Mouse (Mus musculus): ENCODE results near the gene Adgrf5. TPM values are rescaled to one million over a fixed set of nuclear protein-coding genes. Genes with fewer than 3 reads are reported as not detected.

The Adgrf5 gene
- polyA plus RNA-seq, 1 experiment from 2014 or later: 7.1 TPM

- Histone ChIP-seq H3K4me3 (ENCODE audit: low read depth, low read length) (no peak overlapping the region), H3K9me3 (ENCODE audit: control insufficient read depth, low read length) (no peaks in the 10 kb centered on the region), H3K4me1 (replicated peaks; ENCODE audit: control insufficient read depth, insufficient read depth, low read length) (no peaks in the 10 kb centered on the region), H3K36me3 (ENCODE audit: control insufficient read depth, insufficient read depth, low read length) (no peaks in the 10 kb centered on the region), H3K27me3 (ENCODE audit: control insufficient read depth, insufficient read depth, low read length) (no peaks in the 10 kb centered on the region), H3K4me2 (ENCODE audit: low read depth, low read length, severe bottlenecking) (no peak overlapping the region), H3K27ac (ENCODE audit: low read depth, low read length) (no peak overlapping the region), H3K9ac (ENCODE audit: low read length) (no peak overlapping the region)
- 81% methylated on average over 12 of the region's 12 CpGs for WGBS
- DNase-seq (ENCODE audit: low spot score) (peak; percentile 46), ATAC-seq (replicated peaks; ENCODE audit: low FRiP score) (peak; percentile 23; the same call in 1 of the 2 replicates)
These were observed 99.5 kb downstream of the Adgrf5 start for GRCm38 (mm10) chr17:43459737-43460230.

- H3K4me1 ChIP-seq (replicated peaks; ENCODE audit: control insufficient read depth, insufficient read depth, low read length): no peaks in the 10 kb centered on the region
- H3K36me3 ChIP-seq (ENCODE audit: control insufficient read depth, insufficient read depth, low read length): no peaks in the 10 kb centered on the region
- DNase-seq (ENCODE audit: low spot score): peak; percentile 90
- 38% methylated on average over 19 of the region's 19 CpGs for WGBS
- no peak overlapping the region for H3K4me3 ChIP-seq (ENCODE audit: low read depth, low read length)
- no peaks in the 10 kb centered on the region for H3K9me3 ChIP-seq (ENCODE audit: control insufficient read depth, low read length)
- no peak overlapping the region for H3K27ac ChIP-seq (ENCODE audit: low read depth, low read length)
- no peak overlapping the region; the same call in 1 of the 2 replicates for H3K9ac ChIP-seq (ENCODE audit: low read length)
- ATAC-seq (replicated peaks; ENCODE audit: low FRiP score): peak; percentile 92
- 0 out of 2 replicates have a peak overlapping the region, but pooled peaks have one; percentile 18 for H3K4me2 ChIP-seq (ENCODE audit: low read depth, low read length, severe bottlenecking)
- H3K27me3 ChIP-seq (ENCODE audit: control insufficient read depth, insufficient read depth, low read length): no peaks in the 10 kb centered on the region
These were observed 100.3 kb downstream of the Adgrf5 start for GRCm38 (mm10) chr17:43460245-43461181.

- Histone ChIP-seq H3K4me1 (replicated peaks; ENCODE audit: control insufficient read depth, insufficient read depth, low read length) (no peaks in the 10 kb centered on the region), H3K27ac (ENCODE audit: low read depth, low read length) (no peak overlapping the region), H3K27me3 (ENCODE audit: control insufficient read depth, insufficient read depth, low read length) (no peaks in the 10 kb centered on the region), H3K9ac (ENCODE audit: low read length) (no peak overlapping the region), H3K4me3 (ENCODE audit: low read depth, low read length) (no peak overlapping the region), H3K4me2 (ENCODE audit: low read depth, low read length, severe bottlenecking) (no peak overlapping the region), H3K9me3 (ENCODE audit: control insufficient read depth, low read length) (no peaks in the 10 kb centered on the region), H3K36me3 (ENCODE audit: control insufficient read depth, insufficient read depth, low read length) (no peaks in the 10 kb centered on the region)
- WGBS: 60% methylated on average over 3 of the region's 3 CpGs
- DNase-seq (ENCODE audit: low spot score) (no peak), ATAC-seq (replicated peaks; ENCODE audit: low FRiP score) (no peak)
These were observed 109.8 kb downstream of the Adgrf5 start for GRCm38 (mm10) chr17:43470039-43470438.

GRCm38 (mm10) chr17:43472558-43472957 lies 112.3 kb downstream of the Adgrf5 start:
- Histone ChIP-seq H3K27ac (ENCODE audit: low read depth, low read length) (no peak overlapping the region), H3K9me3 (ENCODE audit: control insufficient read depth, low read length) (no peaks in the 10 kb centered on the region), H3K27me3 (ENCODE audit: control insufficient read depth, insufficient read depth, low read length) (no peaks in the 10 kb centered on the region), H3K4me3 (ENCODE audit: low read depth, low read length) (no peak overlapping the region), H3K36me3 (ENCODE audit: control insufficient read depth, insufficient read depth, low read length) (no peaks in the 10 kb centered on the region), H3K4me1 (replicated peaks; ENCODE audit: control insufficient read depth, insufficient read depth, low read length) (no peaks in the 10 kb centered on the region), H3K9ac (ENCODE audit: low read length) (no peak overlapping the region), H3K4me2 (ENCODE audit: low read depth, low read length, severe bottlenecking) (no peak overlapping the region)
- ATAC-seq (replicated peaks; ENCODE audit: low FRiP score) (no peak), DNase-seq (ENCODE audit: low spot score) (no peak)
- WGBS: 84% methylated on average over 4 of the region's 4 CpGs

- Histone ChIP-seq H3K27me3 (ENCODE audit: control insufficient read depth, insufficient read depth, low read length) (no peaks in the 10 kb centered on the region), H3K4me3 (ENCODE audit: low read depth, low read length) (no peak overlapping the region), H3K9ac (ENCODE audit: low read length) (no peak overlapping the region), H3K4me1 (replicated peaks; ENCODE audit: control insufficient read depth, insufficient read depth, low read length) (no peaks in the 10 kb centered on the region), H3K27ac (ENCODE audit: low read depth, low read length) (no peak overlapping the region), H3K4me2 (ENCODE audit: low read depth, low read length, severe bottlenecking) (no peak overlapping the region), H3K9me3 (ENCODE audit: control insufficient read depth, low read length) (no peaks in the 10 kb centered on the region), H3K36me3 (ENCODE audit: control insufficient read depth, insufficient read depth, low read length) (no peaks in the 10 kb centered on the region)
- DNase-seq (ENCODE audit: low spot score) (no peak), ATAC-seq (replicated peaks; ENCODE audit: low FRiP score) (no peak)
- WGBS: 92% methylated on average over 16 of the region's 16 CpGs
These were observed 114.5 kb downstream of the Adgrf5 start for GRCm38 (mm10) chr17:43474775-43475174.

GRCm38 (mm10) chr17:43477621-43478020 lies 117.4 kb downstream of the Adgrf5 start:
- no peaks in the 10 kb centered on the region for H3K36me3 ChIP-seq (ENCODE audit: control insufficient read depth, insufficient read depth, low read length)
- H3K4me2 ChIP-seq (ENCODE audit: low read depth, low read length, severe bottlenecking): no peak overlapping the region
- no peak overlapping the region for H3K4me3 ChIP-seq (ENCODE audit: low read depth, low read length)
- no peaks in the 10 kb centered on the region for H3K4me1 ChIP-seq (replicated peaks; ENCODE audit: control insufficient read depth, insufficient read depth, low read length)
- no peak overlapping the region for H3K9ac ChIP-seq (ENCODE audit: low read length)
- no peaks in the 10 kb centered on the region for H3K9me3 ChIP-seq (ENCODE audit: control insufficient read depth, low read length)
- ATAC-seq (replicated peaks; ENCODE audit: low FRiP score) (no peak), DNase-seq (ENCODE audit: low spot score) (no peak)
- no peak overlapping the region for H3K27ac ChIP-seq (ENCODE audit: low read depth, low read length)
- H3K27me3 ChIP-seq (ENCODE audit: control insufficient read depth, insufficient read depth, low read length): no peaks in the 10 kb centered on the region

- WGBS: 94% methylated on average over 3 of the region's 3 CpGs
These were observed 125.7 kb downstream of the Adgrf5 start for GRCm38 (mm10) chr17:43485982-43486381.

GRCm38 (mm10) chr17:43488439-43489151 lies 128.3 kb downstream of the Adgrf5 start:
- no peak overlapping the region for H3K4me3 ChIP-seq (ENCODE audit: low read depth, low read length)
- no peaks in the 10 kb centered on the region for H3K27me3 ChIP-seq (ENCODE audit: control insufficient read depth, insufficient read depth, low read length)
- ATAC-seq (replicated peaks; ENCODE audit: low FRiP score) (no peak), DNase-seq (ENCODE audit: low spot score) (no peak)
- no peak overlapping the region for H3K4me2 ChIP-seq (ENCODE audit: low read depth, low read length, severe bottlenecking)
- no peaks in the 10 kb centered on the region for H3K36me3 ChIP-seq (ENCODE audit: control insufficient read depth, insufficient read depth, low read length)
- no peak overlapping the region for H3K27ac ChIP-seq (ENCODE audit: low read depth, low read length)
- H3K4me1 ChIP-seq (replicated peaks; ENCODE audit: control insufficient read depth, insufficient read depth, low read length): no peaks in the 10 kb centered on the region
- H3K9me3 ChIP-seq (ENCODE audit: control insufficient read depth, low read length): no peaks in the 10 kb centered on the region
- 95% methylated on average over 2 of the region's 2 CpGs for WGBS
- H3K9ac ChIP-seq (ENCODE audit: low read length): no peak overlapping the region

More at GRCm38 (mm10) chr17:43485982-43486381, 125.7 kb downstream of the Adgrf5 start:
- Histone ChIP-seq H3K27ac (ENCODE audit: low read depth, low read length) (no peak overlapping the region), H3K4me3 (ENCODE audit: low read depth, low read length) (no peak overlapping the region), H3K9me3 (ENCODE audit: control insufficient read depth, low read length) (no peaks in the 10 kb centered on the region), H3K27me3 (ENCODE audit: control insufficient read depth, insufficient read depth, low read length) (no peaks in the 10 kb centered on the region), H3K4me2 (ENCODE audit: low read depth, low read length, severe bottlenecking) (no peak overlapping the region), H3K36me3 (ENCODE audit: control insufficient read depth, insufficient read depth, low read length) (no peaks in the 10 kb centered on the region), H3K9ac (ENCODE audit: low read length) (no peak overlapping the region), H3K4me1 (replicated peaks; ENCODE audit: control insufficient read depth, insufficient read depth, low read length) (no peaks in the 10 kb centered on the region)
- ATAC-seq (replicated peaks; ENCODE audit: low FRiP score): no peak
- no peak for DNase-seq (ENCODE audit: low spot score)

Measured in forebrain, embryonic 11.5 days (tissue).